Mouse (Mus musculus) bone marrow, adult 2 months (tissue): Measurements from ENCODE around the gene Wdr83os.

ENCODE experiments used
- CTCF ChIP-seq: fragments of 200-500 bp; IDR thresholded peaks from 2 replicates; pipeline ENCODE4 v1.5.1; 2011; ENCODE audit warnings: low read length, control low read depth; ENCODE audit not compliant: control insufficient read depth, insufficient read depth
- POLR2A ChIP-seq: fragments of 200-500 bp; IDR thresholded peaks from 2 replicates; pipeline ENCODE4 v1.6.1; 2011; ENCODE audit warnings: low read depth, mild to moderate bottlenecking, control low read depth, low read length, borderline replicate concordance; ENCODE audit not compliant: control insufficient read depth

DNA sequence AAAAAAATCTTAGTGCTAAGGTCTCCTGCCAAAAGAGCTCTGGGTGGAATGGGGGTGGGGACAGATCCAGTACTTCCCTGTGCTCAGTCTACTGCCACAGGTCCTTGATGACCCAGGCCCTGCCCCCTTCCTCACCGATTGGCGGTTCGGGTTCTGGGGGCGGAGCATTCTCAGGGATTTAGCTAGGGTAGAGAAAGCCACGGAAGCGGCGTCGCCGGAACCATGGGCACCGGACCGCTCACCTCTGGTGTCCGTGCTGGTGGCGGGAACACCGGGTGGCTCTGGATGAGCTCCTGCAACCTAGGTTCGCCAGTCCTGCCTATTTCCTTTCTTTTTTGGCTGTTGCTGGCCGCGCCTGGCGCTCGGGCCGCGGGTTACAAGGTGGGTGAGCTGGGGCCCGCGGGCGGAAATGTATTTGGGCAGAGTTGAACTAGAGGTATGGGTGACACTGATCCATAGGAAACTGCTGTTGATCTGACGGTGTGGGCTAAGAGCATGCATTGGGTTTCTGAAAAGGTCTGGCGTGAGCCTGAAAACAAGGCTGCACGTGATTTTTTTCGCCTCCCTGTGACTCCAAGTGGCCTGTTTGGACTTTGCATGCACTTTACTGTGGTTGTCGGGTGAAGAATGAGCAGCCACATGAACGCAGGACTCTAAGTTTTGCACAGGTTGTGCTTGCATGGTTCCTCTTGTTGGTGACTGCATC, 2.7 kb downstream of the Wdr83os start, which contains the start of gene Man2b1:
- no peak; the same call in 1 of the 2 replicates for TF ChIP-seq CTCF
- peak; percentile 93 for TF ChIP-seq POLR2A
